Mouse (Mus musculus) spleen, postnatal 10 days (tissue): ENCODE measurements around the gene Adipor2.
"Not testable (repeated sequence)": the region's sequence is repeated elsewhere in the genome, so short reads cannot be mapped to it uniquely, and the experiment has no call there.

Source experiments
- DNase-seq, 2 experiments: peaks; one replicate each; pipeline ENCODE4 v3.0.0; 2021 to 2022; ENCODE audit warnings: low spot score in 2 of 2

The Adipor2 gene

DNA sequence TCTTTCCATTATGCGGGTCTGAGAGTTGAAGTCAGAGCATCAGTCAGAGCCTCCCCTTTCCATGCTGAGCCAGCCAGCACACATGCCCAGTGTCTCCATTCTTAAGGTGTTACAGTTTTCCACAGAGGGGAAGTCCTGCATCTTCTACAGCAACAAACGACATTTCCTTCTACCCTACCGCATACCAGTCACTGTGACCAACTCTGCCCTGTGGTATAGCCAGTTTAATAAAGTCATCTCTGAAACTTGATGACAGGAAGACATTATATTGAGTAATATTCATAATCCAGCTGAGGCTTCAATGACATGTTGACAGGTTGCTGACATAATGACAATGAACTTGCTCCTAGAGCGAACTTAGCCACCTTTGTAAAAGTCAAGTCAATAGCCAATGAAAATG, 26.8 kb downstream of the Adipor2 start:
- no peak for DNase-seq

DNA sequence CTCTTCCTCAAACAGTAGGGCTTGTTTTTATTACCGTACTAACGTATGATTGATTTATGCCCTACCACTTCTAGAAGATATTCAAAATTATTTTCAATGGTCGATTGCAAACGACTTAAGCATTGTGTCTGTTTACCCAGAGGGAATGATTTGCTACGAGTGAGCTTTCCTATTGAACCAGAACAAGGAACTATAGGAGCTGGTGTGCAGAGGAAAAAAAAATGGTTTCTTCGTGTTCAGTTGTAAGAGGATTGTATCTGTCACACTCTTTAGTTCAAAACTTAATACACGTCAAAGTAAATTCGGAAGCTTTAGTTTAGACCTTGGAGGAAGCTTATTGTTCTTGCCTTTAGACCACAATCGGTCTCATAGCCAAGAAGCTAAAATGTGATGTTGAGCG, 28.4 kb downstream of the Adipor2 start:
- no peak for DNase-seq

DNA sequence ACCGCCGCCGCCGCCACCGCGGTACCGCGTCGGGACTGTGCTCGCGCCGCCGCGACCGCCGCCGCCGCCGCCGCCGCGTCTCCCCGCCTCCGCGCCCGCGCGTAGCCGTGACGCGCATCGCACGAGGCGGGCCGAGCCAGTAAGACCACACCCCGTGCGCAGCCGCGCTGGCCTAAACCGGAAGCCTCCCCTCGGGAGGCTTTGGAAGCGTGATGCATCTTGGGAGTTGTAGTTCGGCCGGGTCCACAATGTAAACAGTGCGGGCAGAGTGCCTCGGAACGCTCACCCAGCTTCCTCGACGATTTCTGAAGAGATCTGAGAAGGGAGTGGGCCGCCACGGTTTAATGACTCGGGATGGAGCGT, 28.9 kb downstream of the Adipor2 start:
- peak; percentile 91 to 99 for DNase-seq

DNA sequence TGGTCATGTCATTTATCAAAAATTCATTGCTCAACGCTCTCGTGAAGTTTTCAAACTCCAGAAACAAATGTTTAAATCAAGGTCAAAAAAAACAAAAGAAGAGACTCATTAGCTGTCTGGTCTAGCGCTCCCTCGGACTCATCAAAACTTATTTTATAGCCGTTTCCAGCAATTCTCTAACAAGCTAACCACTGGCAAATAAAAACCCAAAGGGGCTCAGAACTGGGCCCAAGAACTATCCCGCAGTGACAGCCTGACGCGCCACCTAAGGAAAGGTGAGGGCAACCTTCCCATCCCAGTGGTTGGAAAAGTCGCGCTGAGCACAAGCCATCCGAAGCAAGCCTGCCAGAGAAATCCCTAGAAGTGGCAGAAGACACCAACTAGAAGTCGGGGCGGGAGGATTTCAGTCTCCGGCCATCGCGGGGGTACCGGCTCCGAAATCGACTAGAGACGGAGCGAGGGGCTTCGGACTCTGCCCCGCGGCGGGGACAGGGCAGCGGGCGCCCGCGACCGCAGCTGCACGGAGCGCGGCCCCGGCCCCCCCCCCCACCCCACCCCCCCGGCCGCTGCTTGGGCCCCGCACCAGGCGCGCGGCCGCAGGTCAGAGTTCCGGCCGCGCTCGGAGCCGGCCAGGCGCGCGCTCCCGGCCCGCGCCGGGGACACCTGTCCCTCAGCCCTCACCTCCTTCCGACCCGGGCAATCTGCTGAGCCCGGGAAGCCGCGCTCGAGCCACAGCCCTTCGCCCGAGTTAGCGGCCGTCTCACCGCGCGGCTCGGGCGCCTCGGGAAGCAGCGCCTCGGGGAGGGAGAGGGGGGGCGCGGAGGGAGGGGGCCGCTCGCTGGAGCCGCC, 29.5 kb downstream of the Adipor2 start:
- DNase-seq = peak; percentile 53 to 59

DNA sequence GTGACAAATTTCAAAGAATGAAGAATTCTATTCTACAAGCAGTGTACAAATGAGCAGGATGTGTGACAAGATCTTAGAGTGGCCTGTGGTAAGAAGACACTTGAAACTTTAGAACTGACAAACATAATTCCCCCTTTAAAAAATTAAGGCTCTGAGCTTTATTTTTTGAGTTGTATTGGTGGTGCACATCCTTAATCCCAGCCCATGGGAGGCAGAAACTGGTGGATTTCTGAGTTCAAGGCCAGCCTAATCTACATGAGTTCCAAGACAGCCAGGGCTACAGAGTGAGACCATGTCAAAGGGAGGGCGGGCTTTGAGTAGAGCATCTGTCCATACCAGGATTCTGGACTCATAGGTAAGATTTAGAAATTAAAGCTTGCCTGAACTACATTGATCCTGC, 30.7 kb downstream of the Adipor2 start:
- DNase-seq = no peak

DNA sequence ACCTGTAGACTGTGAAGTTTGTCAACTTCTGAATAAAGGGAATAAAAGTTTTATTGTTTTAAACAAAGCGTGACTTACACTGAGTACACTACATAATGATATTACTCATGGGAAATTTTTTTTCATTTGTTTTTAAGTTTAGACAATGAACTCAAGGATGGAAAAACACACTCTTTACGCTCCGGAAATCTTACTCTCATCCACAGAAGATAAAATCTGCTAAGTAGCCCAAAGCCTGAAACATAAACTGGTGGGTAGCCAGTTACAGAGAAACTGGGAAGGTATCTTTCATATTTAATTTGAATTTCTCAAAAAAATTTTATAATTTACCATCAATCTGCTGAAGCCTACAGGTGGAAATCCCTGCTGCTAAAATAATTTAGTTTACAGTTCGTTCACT, 31.1 kb downstream of the Adipor2 start:
- DNase-seq = no peak

DNA sequence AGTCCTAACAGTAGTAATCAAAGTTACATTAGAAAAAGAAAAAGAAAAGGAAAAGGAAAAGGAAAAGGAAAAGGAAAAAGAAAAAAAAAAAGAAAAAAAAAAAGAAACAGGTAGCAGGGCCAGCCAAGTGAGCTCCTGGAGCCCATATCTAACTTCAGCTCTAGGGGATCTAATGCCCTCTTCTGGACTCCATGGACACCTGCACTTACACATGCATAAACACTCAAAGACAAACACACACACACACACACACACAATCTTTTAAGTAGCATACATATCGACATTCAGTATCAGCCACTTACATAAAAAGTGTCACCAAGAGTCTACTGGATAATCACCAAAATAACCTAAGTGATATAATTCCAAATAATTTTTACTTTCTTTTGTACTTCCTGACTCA, 31.8 kb downstream of the Adipor2 start:
- DNase-seq = no peak

DNA sequence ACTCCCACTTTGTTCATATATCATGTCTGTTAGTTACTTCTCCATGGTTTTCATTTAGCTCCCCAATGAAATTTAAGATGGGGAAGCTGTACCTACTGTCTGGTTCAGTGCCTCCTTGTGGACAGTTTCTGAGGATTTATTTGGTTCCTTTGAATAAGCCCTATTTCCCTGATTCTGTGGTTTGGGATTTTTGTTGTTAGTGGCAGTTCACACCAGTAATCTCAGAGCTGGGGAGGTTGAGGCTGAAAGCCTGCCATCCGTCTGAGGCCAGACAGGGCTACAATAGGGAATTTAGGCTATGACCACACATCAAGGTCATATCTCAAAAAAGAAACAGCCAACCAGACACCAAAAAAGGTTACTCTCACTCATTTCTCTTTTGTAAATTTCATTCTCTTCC, 38.9 kb downstream of the Adipor2 start:
- no peak for DNase-seq

DNA sequence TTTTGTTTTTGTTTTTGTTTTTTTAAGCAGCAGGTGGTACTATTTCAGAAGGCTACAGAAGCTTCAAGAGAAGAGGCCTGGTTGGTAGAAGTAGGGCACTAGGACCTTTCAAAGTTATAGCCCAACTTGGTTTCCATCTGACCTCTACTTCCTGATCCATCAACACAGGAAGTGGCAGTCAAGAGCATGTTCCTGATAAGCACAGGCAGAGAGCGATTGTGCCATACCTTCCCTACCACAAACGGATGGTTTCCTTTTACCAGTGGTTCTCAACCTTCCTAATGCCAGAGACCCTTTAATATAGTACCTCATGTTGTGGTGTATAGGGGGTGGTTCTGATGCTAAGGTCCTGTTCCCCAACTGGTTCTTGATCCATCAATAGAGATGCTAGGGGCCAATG, 39.9 kb downstream of the Adipor2 start:
- no peak for DNase-seq

DNA sequence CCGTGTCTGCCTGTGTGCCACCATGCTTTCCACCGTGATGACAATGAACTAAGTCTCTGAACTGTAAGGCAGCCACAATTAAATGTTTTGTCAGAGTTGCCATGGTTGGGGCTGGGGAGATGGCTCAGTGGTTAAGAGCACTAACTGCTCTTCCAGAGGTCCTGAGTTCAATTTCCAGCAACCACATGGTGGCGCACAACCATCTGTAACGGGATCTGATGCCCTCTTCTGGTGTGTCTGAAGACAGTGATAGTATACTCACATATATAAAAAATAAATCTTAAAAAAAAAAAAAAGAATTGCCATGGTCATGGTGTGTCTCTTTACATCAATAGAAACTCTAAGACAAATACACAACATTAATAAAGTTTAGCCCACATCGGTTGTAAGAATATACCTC, 42.5 kb downstream of the Adipor2 start:
- no peak for DNase-seq

DNA sequence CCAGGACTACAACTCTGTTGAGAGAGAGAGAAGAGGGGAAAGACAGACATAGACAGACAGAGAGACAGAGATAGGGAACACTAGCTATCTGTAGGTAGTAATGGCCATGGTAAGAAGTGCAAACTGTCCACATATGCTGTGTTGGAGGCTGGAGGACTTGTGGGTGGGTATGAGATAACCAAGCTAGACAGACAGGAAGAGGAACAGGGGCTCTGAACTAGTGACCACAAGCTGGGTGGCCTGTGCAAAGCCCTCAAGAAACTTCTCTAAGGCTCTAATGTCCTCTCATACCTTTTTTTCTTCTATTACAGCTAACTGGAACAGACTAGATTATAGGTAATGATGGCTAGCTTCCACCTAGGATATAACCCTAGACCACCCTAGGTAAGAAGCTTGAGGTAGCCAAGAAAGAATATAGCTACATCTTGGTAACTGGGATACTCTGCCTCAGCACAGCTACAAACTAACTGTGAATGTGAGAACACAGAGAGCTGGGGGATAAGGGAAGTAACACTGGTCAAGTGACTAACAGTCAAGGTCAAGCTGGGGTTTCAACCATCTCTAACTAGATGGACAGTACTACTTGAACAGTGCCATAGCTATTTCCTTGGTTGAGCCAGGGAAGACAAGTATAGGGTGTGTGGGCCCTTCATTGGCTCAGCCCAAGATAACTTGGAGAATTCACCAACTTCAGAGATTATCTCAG, 44.4 kb downstream of the Adipor2 start:
- DNase-seq = no peak

DNA sequence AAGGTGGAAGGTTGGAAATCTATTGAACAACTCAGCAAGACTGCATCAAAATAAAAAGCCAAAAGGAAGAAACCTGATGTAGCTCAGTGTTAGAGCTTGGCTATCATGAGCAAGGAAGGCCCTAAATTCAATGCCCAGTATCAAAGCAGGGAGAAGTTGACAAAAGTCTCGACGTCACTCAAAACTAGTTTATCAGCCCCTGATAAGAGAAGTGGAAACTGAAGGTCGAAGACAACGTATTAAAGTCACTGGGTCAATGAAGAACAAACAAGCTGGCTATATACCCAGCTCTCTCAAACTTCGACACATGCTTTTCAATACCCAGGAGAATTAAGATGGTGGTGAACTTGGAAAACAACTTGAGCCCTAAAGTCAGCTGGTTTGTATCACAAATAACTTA, 45.3 kb downstream of the Adipor2 start:
- no peak for DNase-seq

DNA sequence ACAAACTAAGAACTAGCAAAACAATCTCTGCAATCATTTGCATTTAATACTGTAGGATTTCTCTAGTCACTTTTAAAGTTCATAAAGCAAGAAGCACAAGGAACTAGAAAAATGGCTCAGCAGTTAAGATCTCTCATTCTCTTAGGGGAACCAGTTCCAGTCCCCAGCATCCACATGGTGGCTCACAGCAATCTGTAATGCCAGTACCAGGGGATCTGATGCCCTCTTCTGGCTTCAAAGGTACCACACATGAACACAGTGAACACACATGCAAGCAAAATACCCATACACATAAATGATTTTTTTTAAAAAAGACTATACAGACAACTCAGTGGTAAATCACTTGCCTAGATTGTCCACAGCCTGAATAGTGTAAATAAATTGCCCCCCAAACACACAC, 45.9 kb downstream of the Adipor2 start:
- DNase-seq = no peak

DNA sequence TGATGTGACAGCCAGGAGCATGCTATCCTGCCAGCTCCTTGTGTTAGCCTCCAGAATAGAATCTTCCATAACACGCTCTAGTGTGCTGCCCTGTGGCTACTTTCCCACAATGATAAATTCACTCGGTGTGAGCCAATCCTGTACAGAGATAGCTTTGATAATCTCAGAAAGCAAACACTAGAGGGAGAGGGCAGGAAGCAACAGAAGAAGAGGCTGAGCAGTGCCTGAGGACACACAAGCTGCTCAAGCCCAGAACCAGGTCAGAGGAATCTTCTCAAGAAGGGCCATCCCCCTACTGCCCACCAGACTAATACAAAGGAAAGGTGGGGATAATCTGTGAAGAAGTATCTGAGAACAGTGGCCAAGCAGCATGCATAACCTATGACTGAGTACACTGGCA, 50.1 kb downstream of the Adipor2 start:
- DNase-seq = no peak

DNA sequence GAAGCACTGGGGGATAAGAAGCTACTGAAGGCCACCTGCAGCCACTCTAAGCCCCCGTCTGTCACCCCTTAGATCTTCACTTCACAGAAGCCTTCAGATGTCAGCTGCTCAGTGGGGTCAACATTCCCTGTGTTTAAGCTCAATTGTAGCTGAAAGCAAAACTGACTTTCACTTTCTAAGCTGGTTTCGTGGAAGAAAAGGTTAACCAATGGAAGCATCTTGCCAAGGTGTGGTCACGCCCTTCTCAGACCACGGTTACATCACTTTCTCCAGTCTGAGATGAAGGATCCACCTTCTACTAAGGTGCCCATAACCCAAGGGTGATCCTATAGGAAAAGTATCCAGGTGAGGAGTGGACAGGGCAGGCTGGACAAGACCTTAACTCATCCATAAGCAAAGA, 50.7 kb downstream of the Adipor2 start:
- not testable (repeated sequence) for DNase-seq

DNA sequence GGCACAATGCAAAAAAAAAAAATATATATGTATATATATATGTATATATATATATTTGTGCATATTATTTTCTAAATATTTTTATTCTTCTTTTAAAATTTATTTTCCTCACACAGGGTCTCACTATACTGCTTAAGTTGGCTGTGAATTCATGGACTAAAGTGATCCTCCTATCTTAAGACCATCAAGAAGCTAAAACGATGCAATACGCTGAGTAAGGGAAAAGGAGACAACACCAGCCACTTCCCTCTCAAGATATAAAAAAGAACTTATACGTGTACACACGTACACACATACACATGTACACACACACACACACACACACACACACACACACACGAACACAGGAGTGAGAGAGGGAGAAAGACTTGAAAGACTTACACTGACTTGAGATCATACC, 53.9 kb downstream of the Adipor2 start:
- no peak for DNase-seq

DNA sequence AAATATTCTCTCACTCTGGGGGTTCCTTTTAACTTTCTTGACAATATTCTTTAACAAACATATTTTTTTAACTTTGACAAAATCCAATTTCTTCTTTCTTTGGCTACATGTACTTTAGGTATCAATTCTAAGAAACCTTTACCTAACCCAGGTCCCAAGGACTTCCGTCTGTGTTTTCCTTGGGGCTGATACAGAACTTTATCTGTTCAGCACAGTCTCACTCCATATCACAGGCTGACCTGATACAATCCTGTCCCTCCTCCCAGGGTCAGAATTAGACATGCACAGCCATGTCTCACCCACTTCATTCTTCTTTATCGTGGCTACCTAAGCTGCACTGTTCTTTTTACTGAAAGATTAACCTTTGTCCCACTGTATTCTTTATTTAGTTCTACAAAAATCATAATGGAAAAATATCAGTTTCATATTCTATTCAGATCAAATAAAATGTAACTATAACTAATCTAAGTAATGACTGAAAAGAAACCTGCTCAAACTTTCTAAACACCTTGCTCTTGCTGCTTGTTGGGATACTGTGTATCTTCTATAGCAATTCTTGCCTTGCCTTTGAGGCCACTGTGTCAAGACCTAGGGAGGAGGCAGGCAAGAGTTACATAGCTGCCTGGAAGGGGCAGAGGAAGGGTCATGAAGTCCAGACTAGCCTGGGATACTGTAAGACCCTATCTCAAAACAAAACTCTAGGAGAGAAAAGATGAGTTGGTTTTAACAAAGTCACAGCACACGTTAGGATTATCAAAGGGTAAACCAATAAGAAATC, 56.4 kb downstream of the Adipor2 start:
- no peak for DNase-seq

DNA sequence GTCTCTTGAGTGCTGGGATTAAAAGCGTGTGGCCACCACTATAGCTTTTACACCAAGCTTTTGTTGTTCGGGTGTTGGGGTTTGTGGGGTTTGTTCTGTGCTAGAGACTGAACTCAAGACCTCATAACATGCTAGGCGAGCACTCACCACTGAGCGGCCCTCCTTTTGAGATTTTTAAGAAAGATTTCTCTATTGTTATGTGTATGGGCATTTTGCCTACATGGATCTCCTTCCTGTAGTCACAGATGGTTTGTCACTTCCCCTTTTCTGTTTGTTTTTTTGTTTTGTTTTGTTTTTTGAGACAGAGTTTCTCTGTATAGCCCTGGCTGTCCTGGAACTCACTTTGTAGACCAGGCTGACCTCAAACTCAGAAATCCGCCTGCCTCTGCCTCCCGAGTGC, 57.3 kb downstream of the Adipor2 start:
- DNase-seq = not testable (repeated sequence)

DNA sequence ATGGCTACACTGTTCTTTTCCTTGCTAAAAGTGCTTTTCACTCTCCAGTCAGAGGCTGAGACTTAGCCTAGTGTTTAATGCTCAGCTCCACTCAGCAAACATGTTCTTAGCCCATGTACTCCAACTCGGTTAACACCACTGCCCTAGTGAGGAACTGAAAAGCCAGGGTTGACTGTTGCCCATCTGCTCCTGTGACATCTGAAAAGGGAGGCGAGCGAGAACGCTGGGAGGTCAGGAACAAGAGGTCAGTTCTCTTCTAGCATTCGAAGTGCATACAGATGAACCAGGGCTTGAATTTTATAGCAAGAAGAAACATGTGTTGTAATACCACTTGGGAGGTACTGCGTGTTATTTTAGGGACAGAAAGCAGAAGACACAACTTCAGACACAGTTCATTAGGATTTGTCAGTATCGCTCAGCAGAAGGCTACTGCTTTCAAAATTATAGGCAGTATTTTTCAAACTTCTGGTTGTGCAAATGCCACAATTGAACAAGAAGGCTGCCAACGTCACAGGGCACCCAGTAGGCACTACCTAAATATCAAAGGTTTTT, 59.4 kb downstream of the Adipor2 start:
- DNase-seq = no peak

DNA sequence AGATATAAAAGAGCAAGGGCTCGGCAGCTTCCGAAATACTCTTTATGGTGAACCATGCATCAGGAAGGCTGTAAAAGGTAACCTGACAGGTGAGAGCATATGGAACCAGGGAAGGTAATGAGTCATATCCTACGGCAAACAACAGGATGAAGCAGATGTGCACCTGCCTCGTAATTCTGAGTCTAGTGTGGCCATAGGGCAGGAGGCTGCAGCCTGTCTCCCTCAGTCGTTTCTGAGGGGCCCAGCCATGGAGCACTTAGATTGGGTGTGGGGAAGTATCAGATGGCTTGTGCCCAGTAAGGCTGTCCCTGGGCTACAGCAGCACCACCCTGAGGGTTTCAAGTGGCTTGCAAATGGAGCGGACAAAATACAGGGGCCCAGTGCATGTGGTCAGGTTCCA, 65.0 kb downstream of the Adipor2 start:
- DNase-seq = no peak

DNA sequence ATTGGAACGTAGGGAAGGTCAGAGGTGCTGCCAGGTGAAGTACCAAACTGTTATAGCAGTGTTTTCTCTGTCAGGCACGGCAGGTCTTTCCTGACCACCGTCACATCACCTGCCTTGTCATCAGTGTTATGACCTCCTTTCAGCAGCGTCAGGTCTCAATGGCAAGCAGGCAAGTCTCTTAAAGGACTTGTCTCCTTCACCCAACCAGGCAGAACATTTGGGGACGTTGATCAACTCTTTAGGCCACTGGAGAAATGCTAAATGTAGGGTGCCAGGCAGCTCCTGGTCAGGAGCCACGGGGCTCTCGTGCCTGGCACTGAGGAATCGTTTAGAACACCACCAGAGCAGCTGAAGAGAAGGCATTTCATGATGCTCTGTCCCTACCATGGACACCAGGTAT, 65.8 kb downstream of the Adipor2 start:
- DNase-seq = no peak

DNA sequence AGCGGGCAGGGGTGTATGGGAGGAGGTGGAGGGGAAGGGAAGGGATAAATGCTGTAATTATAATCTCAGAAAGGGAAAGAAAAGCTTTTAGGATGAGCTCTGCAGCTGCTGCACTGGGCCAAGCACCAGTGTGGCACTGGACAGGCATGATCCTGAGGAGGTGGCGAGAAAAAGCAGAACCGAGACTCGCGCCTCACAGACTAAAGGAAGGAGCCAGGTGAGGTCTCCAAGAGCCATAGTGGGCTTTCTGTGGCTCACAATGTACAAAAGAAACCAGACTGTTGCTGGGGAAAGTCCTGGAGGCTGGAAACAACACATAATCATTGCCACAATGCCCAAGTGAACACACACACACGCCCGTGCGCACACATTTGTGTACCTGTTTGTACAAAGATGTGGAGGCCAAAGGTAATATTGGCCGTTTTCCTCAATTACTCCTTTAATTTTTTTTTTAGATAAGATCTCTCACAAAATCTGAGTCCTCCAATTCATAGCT, 66.8 kb downstream of the Adipor2 start:
- DNase-seq = no peak
